Mouse (Mus musculus): ENCODE measurements around the gene Gpr152. TPM values are rescaled to one million over a fixed set of nuclear protein-coding genes. Genes with fewer than 3 reads are reported as not detected.

Gpr152 gene
- polyA plus RNA-seq (2015; fragmentation: Nextera tagmentation; extraction: Ambion mirVana) = not detected in 2 replicates

DNA sequence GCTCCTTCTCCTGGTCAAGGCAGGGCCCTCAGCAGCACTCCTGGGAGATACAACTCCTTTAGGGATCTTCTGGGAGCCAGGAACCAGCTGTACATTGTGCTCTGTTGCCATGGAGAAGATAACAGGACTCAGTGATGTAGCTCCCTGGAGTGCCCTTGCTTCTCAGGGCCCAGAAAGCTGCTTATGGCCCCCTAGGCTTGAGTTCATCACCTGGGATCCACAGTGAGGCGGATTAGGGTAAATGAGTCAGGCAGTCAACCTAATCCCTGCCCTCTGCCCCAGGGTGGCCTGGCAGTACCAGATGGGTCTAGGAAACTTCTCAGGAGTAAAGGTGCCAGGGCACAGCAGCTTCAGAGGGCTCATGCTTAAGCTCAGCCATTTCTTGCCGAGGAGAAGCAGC lies at the start of gene Gpr152:
Gene Gpr152 (plus strand): TSS at position 342 of the 400 bp plus-strand sequence.

DNA sequence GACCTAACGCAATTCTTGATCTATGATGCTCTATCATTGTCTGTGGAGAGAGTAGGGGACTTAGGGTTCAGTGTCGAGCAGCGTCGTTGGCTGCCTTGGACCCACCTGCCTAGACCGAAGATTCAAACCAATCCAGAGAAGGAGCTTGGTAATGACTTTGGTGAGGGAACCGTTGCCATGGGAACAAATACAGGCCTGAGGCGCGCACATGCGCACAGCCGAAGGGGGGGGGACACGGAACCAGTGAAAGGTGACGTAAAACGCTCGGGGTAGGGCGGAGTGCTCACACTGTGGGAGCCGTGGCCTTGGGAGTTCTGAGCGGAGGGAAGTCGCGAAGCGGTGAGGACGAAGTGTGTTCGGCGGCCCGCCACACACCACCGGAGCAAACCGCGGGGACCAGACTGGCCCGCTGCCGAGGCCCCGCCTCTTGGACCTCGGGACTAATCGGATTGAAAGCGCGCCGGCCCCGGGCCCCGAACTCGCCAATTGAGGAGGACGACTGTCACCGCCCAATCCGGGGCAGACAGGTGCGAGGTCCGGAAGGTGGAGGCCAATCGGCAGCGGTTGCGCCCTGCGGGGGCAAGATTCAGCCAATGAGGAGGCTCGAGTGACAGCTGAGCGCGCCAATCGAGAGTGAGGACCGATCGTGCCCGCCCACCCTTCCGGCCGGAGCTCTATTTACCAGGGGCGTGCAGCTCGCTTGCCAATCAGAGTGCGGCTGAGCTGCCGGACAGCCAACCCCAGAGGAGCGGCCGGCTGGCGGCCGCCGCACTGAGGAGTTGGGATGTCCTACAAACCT lies 42.7 kb upstream of the Gpr152 start, which contains the start of gene Cdk2ap2:
Gene Cdk2ap2 (plus strand): TSS at position 541 of the 799 bp plus-strand sequence.

DNA sequence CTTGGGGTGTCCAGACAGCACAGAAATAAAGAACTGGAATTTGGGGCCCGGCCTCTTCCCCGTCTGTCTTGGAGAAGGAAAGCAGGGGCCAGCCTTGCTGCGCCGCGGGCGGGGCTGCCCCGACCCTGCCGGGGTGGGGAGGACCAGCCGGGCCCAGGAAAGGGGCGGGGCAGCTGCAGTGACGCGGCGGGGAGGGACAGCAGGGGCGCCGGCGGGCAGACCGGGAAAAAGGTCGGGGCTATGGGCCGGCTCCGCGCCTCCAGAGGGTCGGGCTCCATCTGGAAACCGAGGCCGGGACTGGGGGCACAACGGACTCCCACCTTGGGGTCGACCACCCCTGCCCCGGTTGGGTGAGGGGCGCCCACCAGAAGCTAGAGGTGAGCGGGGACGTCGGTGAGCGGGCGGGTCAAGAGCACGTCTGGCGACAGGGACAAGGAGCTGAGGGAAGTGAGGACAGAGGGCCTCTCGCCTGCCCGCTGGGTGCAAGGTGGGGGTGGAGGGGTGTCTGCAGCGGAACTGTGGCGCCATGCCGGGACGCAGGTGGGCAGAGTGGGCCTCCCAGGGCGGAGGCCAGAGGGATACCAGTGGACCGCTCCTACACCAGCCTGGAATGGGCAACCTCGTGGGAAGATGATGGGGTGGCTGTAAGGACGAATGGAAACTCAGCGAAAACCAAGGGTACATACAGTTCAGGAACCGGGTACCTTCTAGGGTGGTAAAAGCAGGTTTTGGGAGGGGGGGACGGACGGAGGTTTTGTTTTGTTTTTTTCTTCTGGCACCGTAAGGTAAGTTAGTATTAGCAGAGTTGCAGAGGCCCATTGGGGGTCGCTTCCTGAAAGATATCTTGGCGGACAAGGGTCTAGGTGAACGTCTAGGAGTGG lies 39.5 kb upstream of the Gpr152 start, which contains the start of gene Pitpnm1:
Gene Pitpnm1 (plus strand): TSS at position 162 of the 881 bp plus-strand sequence.

DNA sequence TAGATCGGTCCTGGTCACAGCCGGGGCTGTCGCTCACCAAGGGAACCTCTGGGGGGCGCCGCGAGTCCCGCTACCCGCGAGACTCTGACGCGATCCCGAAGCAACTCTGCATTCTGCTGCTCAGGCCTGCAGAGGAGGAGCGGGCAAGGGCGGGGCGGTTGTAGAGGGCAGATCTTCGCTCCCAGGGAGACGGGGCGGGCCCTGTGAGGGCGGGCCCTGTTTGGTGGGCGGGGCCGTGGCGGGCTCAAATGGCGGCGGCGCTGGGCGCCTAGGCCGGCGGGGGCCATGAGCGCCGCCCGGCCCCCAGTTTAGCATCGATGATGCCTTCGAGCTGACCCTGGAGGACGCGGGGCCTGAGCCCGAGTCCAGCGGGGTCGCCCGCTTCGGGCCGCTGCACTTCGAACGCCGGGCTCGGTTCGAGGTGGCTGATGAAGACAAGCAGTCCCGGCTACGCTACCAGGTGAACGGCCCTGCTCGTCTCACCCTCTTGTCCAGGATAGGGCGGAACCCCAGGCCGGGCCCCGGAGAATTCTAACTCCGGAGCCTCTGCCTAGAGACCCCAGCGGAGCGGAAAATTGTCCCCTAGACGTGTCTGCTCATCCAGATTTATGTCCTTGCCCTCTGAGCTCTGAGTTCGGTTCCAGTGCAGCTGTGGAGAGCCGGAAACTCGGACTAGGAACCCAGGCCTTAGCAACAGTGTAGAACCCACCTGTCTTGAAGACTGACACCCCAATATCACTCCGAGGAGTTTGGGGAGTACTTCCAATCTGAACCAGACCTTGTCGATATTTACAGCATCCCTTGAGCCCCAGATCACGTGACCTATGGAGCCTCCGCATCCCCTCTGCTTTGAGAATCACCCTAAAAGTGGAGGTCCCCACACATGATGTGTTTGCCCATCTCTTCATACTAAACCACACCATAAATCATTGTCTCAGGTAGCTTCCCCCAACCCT lies 13.6 kb upstream of the Gpr152 start, which contains the start of gene Aip:
Gene Aip (minus strand): TSS at position 118 of the 956 bp plus-strand sequence.

DNA sequence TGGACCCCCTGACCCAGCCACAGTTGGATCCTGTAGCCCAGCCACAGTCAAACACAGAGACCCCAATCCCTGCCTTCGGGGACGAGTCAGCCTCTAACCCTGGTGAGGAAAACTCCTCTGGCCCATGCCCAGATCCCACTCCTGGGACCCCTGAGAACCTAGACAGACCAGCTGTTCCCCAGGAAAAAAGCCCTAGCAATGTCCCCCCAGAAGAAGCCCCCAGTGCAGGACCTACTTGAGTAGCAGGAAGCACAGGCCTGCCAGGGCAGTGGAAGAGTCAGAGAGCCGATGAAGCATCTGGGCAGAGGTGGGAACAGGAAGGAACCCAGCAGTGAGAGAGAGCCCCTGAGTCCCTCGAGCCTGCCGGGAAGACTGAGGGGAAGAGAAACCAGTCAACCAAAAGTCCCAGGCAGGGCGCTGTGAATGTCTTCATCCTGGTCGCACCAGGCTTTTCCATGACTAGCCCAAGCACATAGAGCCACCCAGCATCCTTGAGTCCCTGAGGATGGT lies 4.2 kb downstream of the Gpr152 start, which contains the start of gene Cabp4:
Gene Cabp4 (minus strand): TSS at position 275 of the 510 bp plus-strand sequence.

DNA sequence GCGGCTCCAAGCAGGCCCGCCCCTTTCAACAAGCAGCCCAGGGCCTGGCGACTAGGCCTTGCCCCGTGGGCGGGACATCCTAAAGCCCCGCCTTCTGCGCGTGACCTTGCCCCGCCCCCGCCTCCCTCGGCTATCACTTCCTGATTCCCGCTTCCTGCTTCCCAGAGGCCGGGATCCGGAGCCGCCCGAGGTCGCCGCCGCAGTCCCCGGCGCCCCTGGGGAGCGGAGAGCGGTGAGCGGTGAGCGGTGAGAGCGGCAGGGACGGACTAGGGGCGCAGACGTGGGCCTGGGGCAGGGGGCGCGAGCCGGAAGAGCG lies 8.9 kb downstream of the Gpr152 start, which contains the start of gene Coro1b:
Gene Coro1b (plus strand): TSS at position 129 of the 316 bp plus-strand sequence.

DNA sequence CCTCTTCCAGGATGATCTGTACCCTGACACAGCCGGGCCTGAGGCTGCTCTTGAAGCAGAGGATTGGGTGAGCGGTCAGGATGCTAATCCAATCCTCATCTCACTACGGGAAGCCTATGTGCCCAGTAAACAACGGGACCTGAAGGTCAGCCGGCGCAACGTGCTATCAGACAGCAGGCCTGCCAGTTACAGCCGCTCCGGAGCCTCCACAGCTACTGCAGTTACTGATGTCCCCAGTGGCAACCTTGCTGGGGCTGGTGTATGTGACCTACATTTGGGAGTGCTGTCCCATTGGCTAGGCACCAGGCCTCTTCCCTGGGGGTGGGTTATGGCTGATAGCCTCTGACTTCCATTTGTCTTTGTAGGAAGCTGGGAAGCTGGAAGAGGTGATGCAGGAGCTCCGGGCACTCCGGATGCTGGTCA lies 13.7 kb downstream of the Gpr152 start, which contains the start of gene Ptprcap:
Gene Ptprcap (plus strand): TSS at position 373 of the 423 bp plus-strand sequence.

DNA sequence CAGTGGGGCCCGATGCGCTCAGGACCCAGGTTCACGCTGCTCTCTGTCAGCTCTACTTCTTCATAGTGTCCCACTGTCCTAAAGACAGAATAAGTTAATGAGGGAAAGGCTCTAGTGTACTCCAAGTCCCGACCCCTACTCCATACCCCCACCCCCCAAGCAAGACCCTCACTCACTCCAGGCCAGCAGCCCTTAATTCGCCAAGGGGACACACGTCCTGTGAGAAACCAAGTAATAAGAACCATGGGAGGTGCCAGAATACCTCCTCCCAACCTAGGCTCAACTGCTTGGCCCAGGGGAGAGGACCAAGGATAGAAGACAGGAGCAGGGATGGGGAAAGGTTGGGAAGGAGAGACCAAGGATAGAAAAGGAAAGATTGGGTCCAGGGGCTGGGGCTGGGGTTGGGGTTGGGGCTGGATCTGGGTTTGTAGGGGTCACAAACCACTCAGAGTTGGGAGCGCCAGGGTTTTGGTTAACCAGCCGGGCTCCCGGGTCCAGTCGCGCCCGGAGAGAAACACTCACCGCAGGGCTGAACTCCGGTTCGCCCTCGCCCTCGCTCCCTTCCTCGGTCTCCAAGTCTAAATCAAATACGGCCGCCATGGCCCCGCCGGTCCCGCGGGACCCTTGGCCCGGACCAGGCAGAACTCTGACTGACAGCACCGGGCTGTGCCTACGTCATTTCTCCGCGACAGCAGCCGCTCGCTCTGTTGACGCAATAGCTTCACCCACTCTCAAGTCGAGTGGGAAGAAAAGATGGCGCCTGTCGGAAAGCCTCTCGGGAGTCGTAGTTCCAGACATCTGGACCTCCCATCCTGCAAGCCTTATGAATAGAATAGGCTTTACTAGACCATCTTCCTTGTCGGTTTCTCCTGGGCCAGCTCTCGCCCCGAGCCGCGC lies 23.3 kb downstream of the Gpr152 start, which contains the start of gene Rps6kb2:
Gene Rps6kb2 (minus strand): TSS at position 709 of the 897 bp plus-strand sequence.

DNA sequence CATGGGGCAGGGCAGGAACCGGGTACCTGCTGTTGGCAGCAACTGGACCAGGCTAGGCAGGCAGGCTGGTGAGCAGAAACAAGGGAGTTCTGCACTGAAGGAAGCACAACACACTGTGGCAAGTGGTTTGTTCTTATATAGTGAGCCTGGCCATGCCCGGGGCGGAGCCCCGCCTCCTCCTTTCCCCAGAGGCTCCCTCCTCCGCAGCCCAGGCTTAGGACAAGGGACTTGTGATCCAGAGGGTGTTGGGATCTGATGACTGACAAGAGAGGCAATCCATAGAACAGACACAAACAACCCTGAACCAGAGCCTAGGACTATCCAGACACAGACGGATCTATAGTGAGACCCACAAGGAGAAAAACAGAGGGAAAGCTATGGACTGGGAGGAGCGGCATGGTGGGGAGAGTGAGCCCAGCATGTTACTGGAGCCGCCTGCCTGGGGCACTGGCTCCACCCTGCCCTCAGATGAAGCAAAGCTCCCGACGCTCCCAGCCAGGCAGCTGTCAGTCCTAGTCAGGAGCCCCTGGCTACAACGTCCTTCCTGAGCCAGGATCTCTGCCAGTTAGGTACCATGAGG lies 35.9 kb downstream of the Gpr152 start, which contains the start of gene Carns1:
Gene Carns1 (minus strand): TSS at position 112 of the 580 bp plus-strand sequence.

DNA sequence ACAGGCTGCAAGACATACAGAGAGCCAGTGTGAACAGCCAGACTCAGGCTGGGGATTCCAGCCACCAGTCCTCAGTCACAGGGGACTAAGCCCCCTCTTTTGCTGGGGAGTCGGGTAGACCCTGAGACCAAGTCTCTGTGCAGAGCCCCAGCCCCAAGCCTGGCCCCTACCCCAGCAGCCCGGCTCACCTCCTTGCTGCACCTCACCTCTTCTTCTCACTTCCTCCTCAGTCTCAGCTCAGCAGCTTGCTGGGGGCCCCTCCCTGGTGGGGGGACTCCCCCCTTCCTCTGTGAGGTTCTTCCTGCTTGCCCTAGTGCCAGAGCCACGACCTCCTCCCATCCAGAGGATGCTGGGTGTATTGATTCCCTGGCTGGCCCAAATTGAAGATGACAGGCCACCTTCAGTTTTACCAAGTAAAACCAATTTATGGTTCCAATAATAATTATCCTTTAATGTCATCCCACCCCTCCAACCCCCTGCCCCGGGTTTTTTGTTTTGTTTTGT lies 51.3 kb downstream of the Gpr152 start, which contains the start of gene Tbc1d10c:
Gene Tbc1d10c (minus strand): TSS at position 454 of the 504 bp plus-strand sequence.

DNA sequence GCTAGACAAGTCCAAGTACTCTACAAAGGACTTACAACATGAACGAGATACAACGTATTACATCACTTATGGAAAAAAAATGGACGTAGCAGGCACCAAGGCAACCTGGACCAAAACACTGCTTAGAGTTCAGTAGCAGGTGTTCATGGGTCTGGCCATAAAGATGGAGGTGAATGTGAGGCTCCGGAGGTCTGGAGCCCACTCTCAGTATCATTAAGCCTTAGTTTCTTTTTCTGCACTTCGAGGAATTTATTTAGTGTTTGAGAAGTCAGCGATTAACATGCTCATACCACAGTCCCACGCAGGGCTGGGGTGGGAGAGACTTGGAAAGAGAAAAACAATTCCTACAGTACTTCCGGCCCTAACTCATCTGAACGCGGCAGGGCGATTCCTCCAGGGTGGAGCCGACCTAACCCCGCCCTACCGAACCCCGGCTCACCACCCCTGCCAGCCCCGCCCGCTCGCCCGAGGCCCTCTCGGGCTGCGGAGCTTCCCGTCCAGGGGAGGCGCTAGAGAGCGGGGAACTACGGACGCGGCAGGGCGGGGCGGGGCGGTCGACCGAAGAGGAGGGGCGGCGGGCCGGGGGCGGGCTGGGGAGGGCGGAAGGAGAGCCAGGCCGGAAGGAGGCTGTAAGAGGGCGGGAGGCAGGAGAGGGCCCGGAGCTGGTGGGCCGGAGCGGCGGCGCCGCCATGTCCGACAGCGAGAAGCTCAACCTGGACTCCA lies 52.1 kb downstream of the Gpr152 start, which contains the start of gene Ppp1ca:
Gene Ppp1ca (plus strand): TSS at position 538 of the 723 bp plus-strand sequence.

Other genes with a start within 250 kb of the Gpr152 start
- gene Tcirg1, start 232.7 kb upstream of the Gpr152 start, polyA plus RNA-seq (2015; fragmentation: Nextera tagmentation; extraction: Ambion mirVana) = 25.1 and 40.7 TPM in 2 replicates
- gene Ndufs8, start 227.0 kb upstream of the Gpr152 start, polyA plus RNA-seq (2015; fragmentation: Nextera tagmentation; extraction: Ambion mirVana) = 485 and 531 TPM in 2 replicates
- gene Aldh3b1, start 210.0 kb upstream of the Gpr152 start, polyA plus RNA-seq (2015; fragmentation: Nextera tagmentation; extraction: Ambion mirVana) = 81.3 and 172 TPM in 2 replicates
- 35.9 and 57.3 TPM in 2 replicates for gene Unc93b1, start 204.6 kb upstream of the Gpr152 start, polyA plus RNA-seq (2015; fragmentation: Nextera tagmentation; extraction: Ambion mirVana)
- gene Aldh3b3, start 181.1 kb upstream of the Gpr152 start, polyA plus RNA-seq (2015; fragmentation: Nextera tagmentation; extraction: Ambion mirVana) = 0.09 TPM in 1 of 2 replicates, not detected in the other
- 0.28 and 0.51 TPM in 2 replicates for gene Aldh3b2, start 167.5 kb upstream of the Gpr152 start, polyA plus RNA-seq (2015; fragmentation: Nextera tagmentation; extraction: Ambion mirVana)
- 19.0 and 38.9 TPM in 2 replicates for gene Acy3, start 153.2 kb upstream of the Gpr152 start, polyA plus RNA-seq (2015; fragmentation: Nextera tagmentation; extraction: Ambion mirVana)
- gene Tbx10, start 147.0 kb upstream of the Gpr152 start, polyA plus RNA-seq (2015; fragmentation: Nextera tagmentation; extraction: Ambion mirVana) = not detected in 2 replicates
- gene Nudt8, start 139.2 kb upstream of the Gpr152 start, polyA plus RNA-seq (2015; fragmentation: Nextera tagmentation; extraction: Ambion mirVana) = 47.5 and 51.7 TPM in 2 replicates
- gene Gm49405, start 139.2 kb upstream of the Gpr152 start, polyA plus RNA-seq (2015; fragmentation: Nextera tagmentation; extraction: Ambion mirVana) = 0.63 and 1.1 TPM in 2 replicates
- 1.3 and 1.9 TPM in 2 replicates for gene Doc2g, start 136.5 kb upstream of the Gpr152 start, polyA plus RNA-seq (2015; fragmentation: Nextera tagmentation; extraction: Ambion mirVana)
- gene Ndufv1, start 127.0 kb upstream of the Gpr152 start, polyA plus RNA-seq (2015; fragmentation: Nextera tagmentation; extraction: Ambion mirVana) = 157 and 202 TPM in 2 replicates
- 407 and 489 TPM in 2 replicates for gene Gstp1, start 101.8 kb upstream of the Gpr152 start, polyA plus RNA-seq (2015; fragmentation: Nextera tagmentation; extraction: Ambion mirVana)
- gene Gstp2, start 93.8 kb upstream of the Gpr152 start, polyA plus RNA-seq (2015; fragmentation: Nextera tagmentation; extraction: Ambion mirVana) = 6.0 and 9.7 TPM in 2 replicates
- gene Gstp3, start 80.2 kb upstream of the Gpr152 start, polyA plus RNA-seq (2015; fragmentation: Nextera tagmentation; extraction: Ambion mirVana) = 3.0 and 3.5 TPM in 2 replicates
- not detected in 2 replicates for gene Cabp2, start 58.2 kb upstream of the Gpr152 start, polyA plus RNA-seq (2015; fragmentation: Nextera tagmentation; extraction: Ambion mirVana)
- 66.6 and 102 TPM in 2 replicates for gene Cdk2ap2, start 42.6 kb upstream of the Gpr152 start, polyA plus RNA-seq (2015; fragmentation: Nextera tagmentation; extraction: Ambion mirVana)
- 12.9 and 14.0 TPM in 2 replicates for gene Pitpnm1, start 39.8 kb upstream of the Gpr152 start, polyA plus RNA-seq (2015; fragmentation: Nextera tagmentation; extraction: Ambion mirVana)
- gene Aip, start 13.9 kb upstream of the Gpr152 start, polyA plus RNA-seq (2015; fragmentation: Nextera tagmentation; extraction: Ambion mirVana) = 78.0 and 102 TPM in 2 replicates
- 0.03 and 0.06 TPM in 2 replicates for gene Cabp4, start 4.2 kb downstream of the Gpr152 start, polyA plus RNA-seq (2015; fragmentation: Nextera tagmentation; extraction: Ambion mirVana)
- 169 and 210 TPM in 2 replicates for gene Coro1b, start 8.8 kb downstream of the Gpr152 start, polyA plus RNA-seq (2015; fragmentation: Nextera tagmentation; extraction: Ambion mirVana)
- 2.5 and 4.9 TPM in 2 replicates for gene Ptprcap, start 13.8 kb downstream of the Gpr152 start, polyA plus RNA-seq (2015; fragmentation: Nextera tagmentation; extraction: Ambion mirVana)
- gene Rps6kb2, start 23.6 kb downstream of the Gpr152 start, polyA plus RNA-seq (2015; fragmentation: Nextera tagmentation; extraction: Ambion mirVana) = 30.3 and 45.3 TPM in 2 replicates
- gene Carns1, start 35.7 kb downstream of the Gpr152 start, polyA plus RNA-seq (2015; fragmentation: Nextera tagmentation; extraction: Ambion mirVana) = 3.3 and 4.0 TPM in 2 replicates
- 3.2 and 4.0 TPM in 2 replicates for gene Tbc1d10c, start 51.5 kb downstream of the Gpr152 start, polyA plus RNA-seq (2015; fragmentation: Nextera tagmentation; extraction: Ambion mirVana)
- 713 and 730 TPM in 2 replicates for gene Ppp1ca, start 52.3 kb downstream of the Gpr152 start, polyA plus RNA-seq (2015; fragmentation: Nextera tagmentation; extraction: Ambion mirVana)
- 11.1 and 14.0 TPM in 2 replicates for gene Rad9a, start 61.9 kb downstream of the Gpr152 start, polyA plus RNA-seq (2015; fragmentation: Nextera tagmentation; extraction: Ambion mirVana)
- gene Clcf1, start 74.5 kb downstream of the Gpr152 start, polyA plus RNA-seq (2015; fragmentation: Nextera tagmentation; extraction: Ambion mirVana) = 3.1 and 4.0 TPM in 2 replicates
- not detected in 2 replicates for gene AC109138.7, start 74.6 kb downstream of the Gpr152 start, polyA plus RNA-seq (2015; fragmentation: Nextera tagmentation; extraction: Ambion mirVana)
- 63.7 and 66.1 TPM in 2 replicates for gene Pold4, start 92.1 kb downstream of the Gpr152 start, polyA plus RNA-seq (2015; fragmentation: Nextera tagmentation; extraction: Ambion mirVana)
- 10.8 and 19.7 TPM in 2 replicates for gene Ssh3, start 129.4 kb downstream of the Gpr152 start, polyA plus RNA-seq (2015; fragmentation: Nextera tagmentation; extraction: Ambion mirVana)
- 5.3 and 7.1 TPM in 2 replicates for gene Ankrd13d, start 143.3 kb downstream of the Gpr152 start, polyA plus RNA-seq (2015; fragmentation: Nextera tagmentation; extraction: Ambion mirVana)
- gene Grk2, start 166.4 kb downstream of the Gpr152 start, polyA plus RNA-seq (2015; fragmentation: Nextera tagmentation; extraction: Ambion mirVana) = 11.0 and 11.6 TPM in 2 replicates